Mouse (Mus musculus) kidney, postnatal 0 days (tissue): ENCODE measurements around the gene Fam107b. TPM values are rescaled to one million over a fixed set of nuclear protein-coding genes. Genes with fewer than 3 reads are reported as not detected.

Source experiments
- ATAC-seq: fragments of 200-750 bp; cut with Nextera tagmentation; replicated peaks from 2 replicates; pipeline ENCODE4 v1.8.0; 2017; ENCODE audit warnings: low read depth, moderate number of reproducible peaks, moderate TSS enrichment, moderate library complexity; ENCODE audit not compliant: low FRiP score
- DNase-seq: peaks from one replicate; pipeline ENCODE4 v3.0.0-alpha.2; 2016; ENCODE audit warnings: low spot score
- H3K27ac ChIP-seq: fragments of 300-500 bp; sonication (generic); 2 replicates; pipeline ENCODE4 v1.5.1; 2014; ENCODE audit warnings: mild to moderate bottlenecking
- H3K27me3 ChIP-seq: fragments of 300-500 bp; sonication (generic); 2 replicates; pipeline ENCODE4 v1.6.1; 2014; ENCODE audit warnings: low read length, mixed read lengths; ENCODE audit not compliant: insufficient read depth
- H3K36me3 ChIP-seq: fragments of 300-500 bp; sonication (generic); 2 replicates; pipeline ENCODE4 v1.6.1; 2014; ENCODE audit warnings: low read length, mixed read lengths; ENCODE audit not compliant: insufficient read depth
- H3K4me1 ChIP-seq: fragments of 300-500 bp; sonication (generic); replicated peaks from 2 replicates; pipeline ENCODE4 v1.6.1; 2014; ENCODE audit warnings: antibody characterized with exemption, low read length, mixed read lengths; ENCODE audit not compliant: insufficient read depth
- H3K4me2 ChIP-seq: fragments of 300-500 bp; sonication (generic); 2 replicates; pipeline ENCODE4 v1.6.1; 2014; ENCODE audit warnings: mild to moderate bottlenecking, low read length, moderate library complexity, mixed read lengths
- H3K4me3 ChIP-seq: fragments of 300-500 bp; sonication (generic); replicated peaks from 2 replicates; pipeline ENCODE4 v1.5.1; 2014; ENCODE audit warnings: low read depth, low read length
- H3K9ac ChIP-seq: fragments of 300-500 bp; sonication (generic); 2 replicates; pipeline ENCODE4 v1.6.1; 2014; ENCODE audit warnings: low read depth, low read length
- H3K9me3 ChIP-seq: fragments of 300-500 bp; sonication (generic); replicated peaks from 2 replicates; pipeline ENCODE4 v1.6.1; 2016; ENCODE audit warnings: low read length, inconsistent platforms, mixed read lengths
- CTCF ChIP-seq: IDR thresholded peaks from 2 replicates; pipeline ENCODE4 v1.5.1; 2016; ENCODE audit warnings: antibody characterized with exemption, low read depth, mild to moderate bottlenecking, moderate library complexity
- WGBS: fragments of 180-500 bp; shearing (Covaris S2); extraction: QIAGEN DNeasy Blood & Tissue Kit; methylation state at CpG from one replicate; pipeline ENCODE4 v1.1.7; 2014; 5-methylcytosine and 5-hydroxymethylcytosine counted together
- polyA plus RNA-seq: library from polyadenylated mRNA; unstranded; fragments of >200 nt; fragmentation: Nextera tagmentation; extraction: Ambion mirVana; gene quantifications from 2 replicates; pipeline ENCODE4 v1.2.1, GENCODE M21; 2015

Fam107b gene
- polyA plus RNA-seq, 1 experiment from 2014 or later, result 62.6 TPM

GRCm38 (mm10) chr2:3753749-3754148, 183.5 kb downstream of the Fam107b start:
- H3K4me1 ChIP-seq, result peaks cover 29% of the 10 kb centered on the region
- H3K4me2 ChIP-seq, result no peak overlapping the region
- H3K9me3 ChIP-seq, result no peaks in the 10 kb centered on the region
- ATAC-seq (no peak), DNase-seq (no peak)
- H3K27me3 ChIP-seq, result no peaks in the 10 kb centered on the region
- no peak for TF ChIP-seq CTCF
- 32% methylated on average over 2 of the region's 2 CpGs for WGBS
- no peak overlapping the region for H3K4me3 ChIP-seq
- no peak overlapping the region for H3K9ac ChIP-seq
- H3K27ac ChIP-seq, result no peak overlapping the region
- no peaks in the 10 kb centered on the region for H3K36me3 ChIP-seq

GRCm38 (mm10) chr2:3755936-3756335, 185.6 kb downstream of the Fam107b start:
- Histone ChIP-seq H3K4me2 (no peak overlapping the region), H3K27me3 (no peaks in the 10 kb centered on the region), H3K9ac (no peak overlapping the region), H3K36me3 (no peaks in the 10 kb centered on the region), H3K9me3 (no peaks in the 10 kb centered on the region), H3K4me1 (peaks cover 20% of the 10 kb centered on the region), H3K27ac (no peak overlapping the region), H3K4me3 (no peak overlapping the region)
- WGBS, result 71% methylated on average over 5 of the region's 5 CpGs
- DNase-seq (no peak), ATAC-seq (no peak)
- TF ChIP-seq CTCF, result no peak

DNA sequence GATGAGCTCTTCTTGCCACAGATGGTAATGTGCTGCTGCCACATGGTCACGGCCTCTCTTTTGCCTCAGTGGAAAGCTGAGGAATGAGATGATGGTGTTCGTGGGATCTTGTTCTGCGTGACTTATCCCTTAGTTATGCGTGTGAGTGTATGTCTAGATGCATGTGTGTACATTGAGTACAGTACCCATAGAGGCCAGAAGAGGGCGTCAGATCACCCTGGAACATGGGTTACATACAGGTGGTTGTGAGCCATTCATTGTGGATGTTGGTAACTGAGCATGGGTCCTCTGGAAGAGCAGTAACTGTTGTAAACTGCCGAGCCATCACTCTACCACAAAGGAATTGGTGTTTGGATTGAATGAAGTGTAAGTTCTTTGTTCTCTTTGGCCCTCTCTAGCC, 188.1 kb downstream of the Fam107b start:
- WGBS, result 91% methylated on average over 6 of the region's 6 CpGs
- no peak overlapping the region for H3K9ac ChIP-seq
- no peak overlapping the region for H3K4me3 ChIP-seq
- TF ChIP-seq CTCF, result 0 out of 2 replicates have a peak, but pooled peaks have one; percentile 12
- no peaks in the 10 kb centered on the region for H3K27me3 ChIP-seq
- ATAC-seq, result no peak
- DNase-seq, result no peak
- H3K36me3 ChIP-seq, result no peaks in the 10 kb centered on the region
- H3K4me2 ChIP-seq, result no peak overlapping the region
- no peak overlapping the region for H3K27ac ChIP-seq
- H3K9me3 ChIP-seq, result no peaks in the 10 kb centered on the region
- H3K4me1 ChIP-seq, result peaks cover 9% of the 10 kb centered on the region; the same call in 1 of the 2 replicates

DNA sequence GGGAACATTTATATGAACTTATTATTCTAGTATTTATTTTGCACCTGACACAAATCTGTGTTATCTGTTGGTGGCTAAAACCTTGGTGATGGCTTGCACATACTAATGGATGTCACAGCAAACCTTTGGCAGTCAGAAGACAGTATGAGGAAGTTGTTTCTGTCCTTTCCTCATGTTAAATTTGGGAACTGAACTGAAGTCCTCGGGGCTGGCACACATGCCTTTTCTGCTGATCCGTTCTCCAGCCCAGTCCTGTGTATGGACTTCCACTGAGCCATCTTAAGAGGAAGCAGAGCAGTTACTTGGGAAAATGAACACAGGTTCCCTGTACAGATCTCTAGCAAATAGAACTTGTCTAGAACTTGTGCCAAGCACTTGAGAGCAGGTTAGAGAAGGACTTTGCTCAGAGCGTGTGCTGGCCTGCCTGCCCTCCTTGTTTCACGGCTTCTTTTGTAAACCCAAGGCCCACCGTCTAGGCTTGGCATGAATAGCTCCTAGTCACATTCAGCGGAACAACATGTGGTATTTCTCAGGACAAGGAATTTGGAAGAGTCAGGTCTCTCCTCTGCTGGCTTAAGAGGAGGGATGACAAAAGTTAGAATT, 190.0 kb downstream of the Fam107b start:
- H3K9ac ChIP-seq, result no peak overlapping the region
- no peaks in the 10 kb centered on the region for H3K27me3 ChIP-seq
- WGBS, result 72% methylated on average over 6 of the region's 6 CpGs
- H3K36me3 ChIP-seq, result no peaks in the 10 kb centered on the region
- no peak for ATAC-seq
- no peaks in the 10 kb centered on the region for H3K9me3 ChIP-seq
- H3K4me3 ChIP-seq, result no peak overlapping the region
- no peak overlapping the region for H3K4me2 ChIP-seq
- DNase-seq, result no peak
- no peak for TF ChIP-seq CTCF
- H3K27ac ChIP-seq, result no peak overlapping the region
- H3K4me1 ChIP-seq, result peaks cover 7% of the 10 kb centered on the region; the same call in 1 of the 2 replicates

DNA sequence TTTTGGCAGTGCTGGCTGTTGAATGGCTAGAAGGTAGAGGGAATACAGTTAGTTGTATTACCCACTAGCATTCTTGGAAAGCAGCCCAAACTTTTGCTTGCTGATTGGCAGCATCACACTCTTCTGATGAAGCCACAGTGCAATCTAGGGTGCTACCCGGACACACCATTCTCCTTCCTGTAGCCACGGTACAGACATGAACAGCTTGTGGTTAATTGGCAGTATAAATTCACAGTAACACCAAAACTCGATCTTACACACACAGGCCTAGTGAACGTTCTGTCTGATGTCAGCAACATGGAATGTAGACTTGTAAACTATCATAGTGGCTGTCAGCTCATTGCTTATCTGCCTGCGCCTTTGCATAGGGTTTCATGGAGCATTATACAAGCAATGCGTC, 193.8 kb downstream of the Fam107b start:
- no peak for TF ChIP-seq CTCF
- Histone ChIP-seq H3K9ac (no peak overlapping the region), H3K36me3 (no peaks in the 10 kb centered on the region), H3K9me3 (no peaks in the 10 kb centered on the region), H3K4me3 (no peak overlapping the region), H3K4me1 (peaks cover 17% of the 10 kb centered on the region; the same call in 1 of the 2 replicates), H3K27me3 (no peaks in the 10 kb centered on the region), H3K27ac (no peak overlapping the region), H3K4me2 (no peak overlapping the region)
- ATAC-seq (no peak), DNase-seq (no peak)
- 62% methylated on average over 6 of the region's 6 CpGs for WGBS

GRCm38 (mm10) chr2:3765957-3766783, 195.9 kb downstream of the Fam107b start:
- DNase-seq, result peak; percentile 73
- no peak for ATAC-seq
- no peak overlapping the region for H3K9ac ChIP-seq

More at GRCm38 (mm10) chr2:3765957-3766783, 195.9 kb downstream of the Fam107b start:
- Histone ChIP-seq H3K36me3 (no peaks in the 10 kb centered on the region), H3K4me3 (no peak overlapping the region), H3K27me3 (no peaks in the 10 kb centered on the region), H3K4me2 (no peak overlapping the region), H3K4me1 (peaks cover 20% of the 10 kb centered on the region; the same call in 1 of the 2 replicates), H3K27ac (peak overlapping the region; percentile 11; the same call in 1 of the 2 replicates), H3K9me3 (no peaks in the 10 kb centered on the region)
- 50% methylated on average over 11 of the region's 11 CpGs for WGBS
- TF ChIP-seq CTCF, result no peak
